Mouse (Mus musculus) liver, embryonic 16.5 days (tissue): ENCODE results near the gene Nfia. TPM values are rescaled to one million over a fixed set of nuclear protein-coding genes. Genes with fewer than 3 reads are reported as not detected.

Experiments
- ATAC-seq: fragments of 200-750 bp; cut with Nextera tagmentation; 2 replicates; pipeline ENCODE4 v1.8.0; 2017; ENCODE audit warnings: low read depth, mild to moderate bottlenecking, moderate number of reproducible peaks, moderate library complexity
- H3K27ac ChIP-seq: fragments of 300-500 bp; sonication (generic); 2 replicates; pipeline ENCODE4 v1.5.1; 2014; ENCODE audit warnings: mild to moderate bottlenecking, low read length
- H3K27me3 ChIP-seq: fragments of 300-500 bp; sonication (generic); 2 replicates; pipeline ENCODE4 v1.6.1; 2014; ENCODE audit warnings: low read depth, low read length, mixed read lengths; ENCODE audit not compliant: control insufficient read depth, insufficient read depth
- H3K36me3 ChIP-seq: fragments of 300-500 bp; sonication (generic); 2 replicates; pipeline ENCODE4 v1.6.1; 2014; ENCODE audit warnings: mild to moderate bottlenecking; ENCODE audit not compliant: control insufficient read depth, insufficient read depth
- H3K4me1 ChIP-seq: fragments of 300-500 bp; sonication (generic); 2 replicates; pipeline ENCODE4 v1.6.1; 2014; ENCODE audit warnings: low read depth, low read length, mixed read lengths; ENCODE audit not compliant: control insufficient read depth
- H3K4me2 ChIP-seq: fragments of 300-500 bp; sonication (generic); 2 replicates; pipeline ENCODE4 v1.6.1; 2014; ENCODE audit warnings: low read depth, low read length, mixed read lengths
- H3K4me3 ChIP-seq: fragments of 300-500 bp; sonication (generic); 2 replicates; pipeline ENCODE4 v1.5.1; 2014; ENCODE audit warnings: low read depth, mild to moderate bottlenecking, low read length
- H3K9ac ChIP-seq: fragments of 300-500 bp; sonication (generic); 2 replicates; pipeline ENCODE4 v1.6.1; 2014; ENCODE audit warnings: low read depth, low read length
- H3K9me3 ChIP-seq: fragments of 300-500 bp; sonication (generic); replicated peaks from 2 replicates; pipeline ENCODE4 v1.6.1; 2016; ENCODE audit warnings: low read length; ENCODE audit not compliant: control insufficient read depth
- WGBS: fragments of 180-500 bp; shearing (Covaris S2); extraction: QIAGEN DNeasy Blood & Tissue Kit; methylation state at CpG from one replicate; pipeline ENCODE4 v1.1.7; 2014; ENCODE audit not compliant: insufficient replicate concordance; 5-methylcytosine and 5-hydroxymethylcytosine counted together
- polyA plus RNA-seq: library from polyadenylated mRNA; unstranded; fragments of >200 nt; fragmentation: Nextera tagmentation; extraction: Ambion mirVana; gene quantifications from 2 replicates; pipeline ENCODE4 v1.2.1, GENCODE M21; 2015

Gene Nfia
- polyA plus RNA-seq, 1 experiment from 2014 or later: 5.7 TPM

- Histone ChIP-seq H3K27ac (peak overlapping the region; percentile 67), H3K4me2 (no peak overlapping the region), H3K36me3 (no peaks in the 10 kb centered on the region), H3K9ac (no peak overlapping the region), H3K4me1 (peaks cover 6% of the 10 kb centered on the region), H3K4me3 (no peak overlapping the region), H3K9me3 (no peaks in the 10 kb centered on the region), H3K27me3 (no peaks in the 10 kb centered on the region)
- 58% methylated on average over 6 of the region's 6 CpGs for WGBS
- ATAC-seq: no peak
Observed at GRCm38 (mm10) chr4:98004986-98005385, 232.5 kb downstream of the Nfia start.

GRCm38 (mm10) chr4:98008814-98009368 lies 236.4 kb downstream of the Nfia start:
- WGBS: 53% methylated on average over 4 of the region's 4 CpGs

GRCm38 (mm10) chr4:98009966-98010365 lies 237.4 kb downstream of the Nfia start:
- no peak overlapping the region for H3K4me2 ChIP-seq
- H3K4me1 ChIP-seq: no peaks in the 10 kb centered on the region
- no peak for ATAC-seq
- no peak overlapping the region for H3K9ac ChIP-seq
- no peaks in the 10 kb centered on the region for H3K36me3 ChIP-seq
- no peak overlapping the region for H3K27ac ChIP-seq
- no peaks in the 10 kb centered on the region for H3K9me3 ChIP-seq
- WGBS: 78% methylated on average over 2 of the region's 2 CpGs
- H3K27me3 ChIP-seq: no peaks in the 10 kb centered on the region
- H3K4me3 ChIP-seq: no peak overlapping the region

More at GRCm38 (mm10) chr4:98008814-98009368, 236.4 kb downstream of the Nfia start:
- Histone ChIP-seq H3K9me3 (no peaks in the 10 kb centered on the region), H3K4me2 (no peak overlapping the region), H3K4me3 (no peak overlapping the region), H3K27ac (no peak overlapping the region), H3K4me1 (peaks cover under 1% of the 10 kb centered on the region; the same call in 1 of the 2 replicates), H3K36me3 (no peaks in the 10 kb centered on the region), H3K9ac (no peak overlapping the region), H3K27me3 (no peaks in the 10 kb centered on the region)
- no peak for ATAC-seq

- no peaks in the 10 kb centered on the region for H3K9me3 ChIP-seq
- H3K4me1 ChIP-seq: no peaks in the 10 kb centered on the region
- WGBS: 58% methylated on average over 3 of the region's 3 CpGs
- no peak overlapping the region for H3K9ac ChIP-seq
- H3K36me3 ChIP-seq: no peaks in the 10 kb centered on the region; the same call in 1 of the 2 replicates
- no peak for ATAC-seq
- H3K4me2 ChIP-seq: no peak overlapping the region
- H3K4me3 ChIP-seq: no peak overlapping the region
- no peaks in the 10 kb centered on the region for H3K27me3 ChIP-seq
- H3K27ac ChIP-seq: no peak overlapping the region
Observed at GRCm38 (mm10) chr4:98019811-98020210, 247.3 kb downstream of the Nfia start.

- Histone ChIP-seq H3K4me1 (no peaks in the 10 kb centered on the region), H3K9me3 (no peaks in the 10 kb centered on the region), H3K4me3 (no peak overlapping the region), H3K9ac (no peak overlapping the region), H3K4me2 (no peak overlapping the region), H3K27me3 (no peaks in the 10 kb centered on the region), H3K27ac (no peak overlapping the region), H3K36me3 (no peaks in the 10 kb centered on the region; the same call in 1 of the 2 replicates)
- 50% methylated on average over 7 of the region's 7 CpGs for WGBS
- ATAC-seq: no peak
Observed at GRCm38 (mm10) chr4:98020836-98021235, 248.3 kb downstream of the Nfia start.

GRCm38 (mm10) chr4:98023245-98023792 lies 250.8 kb downstream of the Nfia start:
- Histone ChIP-seq H3K4me2 (no peak overlapping the region), H3K9ac (no peak overlapping the region), H3K27me3 (no peaks in the 10 kb centered on the region), H3K9me3 (no peaks in the 10 kb centered on the region), H3K27ac (no peak overlapping the region), H3K36me3 (no peaks in the 10 kb centered on the region; the same call in 1 of the 2 replicates), H3K4me3 (no peak overlapping the region), H3K4me1 (no peaks in the 10 kb centered on the region)
- no peak for ATAC-seq
- 74% methylated on average over 6 of the region's 6 CpGs for WGBS

- Histone ChIP-seq H3K4me3 (no peak overlapping the region), H3K27ac (no peak overlapping the region), H3K9ac (no peak overlapping the region), H3K9me3 (no peaks in the 10 kb centered on the region), H3K27me3 (no peaks in the 10 kb centered on the region), H3K4me1 (no peaks in the 10 kb centered on the region), H3K36me3 (no peaks in the 10 kb centered on the region), H3K4me2 (no peak overlapping the region)
- ATAC-seq: no peak
- WGBS: 62% methylated on average over 4 of the region's 4 CpGs
Observed at GRCm38 (mm10) chr4:98027412-98027811, 254.9 kb downstream of the Nfia start.

- Histone ChIP-seq H3K4me3 (no peak overlapping the region), H3K9ac (no peak overlapping the region), H3K4me1 (no peaks in the 10 kb centered on the region), H3K4me2 (no peak overlapping the region), H3K27me3 (no peaks in the 10 kb centered on the region), H3K9me3 (no peaks in the 10 kb centered on the region), H3K27ac (no peak overlapping the region), H3K36me3 (no peaks in the 10 kb centered on the region)
- no peak for ATAC-seq
- 55% methylated on average over 3 of the region's 3 CpGs for WGBS
Observed at GRCm38 (mm10) chr4:98031871-98032270, 259.3 kb downstream of the Nfia start.

GRCm38 (mm10) chr4:98032332-98032731 lies 259.8 kb downstream of the Nfia start:
- H3K4me2 ChIP-seq: no peak overlapping the region
- 62% methylated on average over 5 of the region's 5 CpGs for WGBS
- no peak for ATAC-seq

More at GRCm38 (mm10) chr4:98032332-98032731, 259.8 kb downstream of the Nfia start:
- Histone ChIP-seq H3K27ac (no peak overlapping the region), H3K4me3 (no peak overlapping the region), H3K9me3 (no peaks in the 10 kb centered on the region), H3K27me3 (no peaks in the 10 kb centered on the region), H3K9ac (no peak overlapping the region), H3K4me1 (no peaks in the 10 kb centered on the region), H3K36me3 (no peaks in the 10 kb centered on the region)
